Mouse (Mus musculus): ENCODE measurements at regions not wholly inside any gene's neighbourhood (a gene's known extent, or its start where the extent isn't known, plus 50 kb on each side); places are given as distances from the start of the nearest gene placed in this dataset.
"Not testable (repeated sequence)": the region's sequence is repeated elsewhere in the genome, so short reads cannot be mapped to it uniquely, and the experiment has no call there.

DNA sequence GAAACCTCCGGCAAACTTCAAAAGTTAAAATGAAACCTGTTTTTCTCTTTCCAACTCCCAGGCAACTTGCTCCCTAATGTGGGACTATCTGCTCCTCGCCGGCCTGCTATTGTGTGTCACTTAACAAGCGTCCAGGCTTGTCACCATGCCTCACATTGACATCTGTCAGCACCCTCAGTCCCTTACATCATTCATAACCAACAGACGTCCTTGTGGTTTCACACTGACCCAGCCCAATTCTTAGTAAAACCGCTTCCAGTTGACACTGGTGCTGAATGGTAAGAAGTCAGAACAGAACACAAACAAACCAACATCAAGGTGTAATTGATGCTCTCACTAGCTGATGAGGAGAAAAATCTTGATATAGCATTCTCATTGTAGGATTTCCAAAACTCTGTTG lies 85.8 kb upstream of the Ifngr1 start:
- no peak overlapping the region for H3K27ac ChIP-seq (ENCODE audit: low read depth)
- no peak overlapping the region for H3K4me3 ChIP-seq (ENCODE audit: low read depth, low read length)
- no peaks in the 10 kb centered on the region for H3K27me3 ChIP-seq (ENCODE audit: insufficient read depth, low read length)
- no peak overlapping the region for H3K4me2 ChIP-seq
- H3K9me3 ChIP-seq (ENCODE audit: low read depth, low read length) = no peaks in the 10 kb centered on the region
- DNase-seq (no peak), ATAC-seq (ENCODE audit: insufficient read depth) (no peak)
- no peak for TF ChIP-seq CTCF (IDR thresholded peaks at IDR 0.05; ENCODE audit: low read depth)
- no peaks in the 10 kb centered on the region for H3K4me1 ChIP-seq (ENCODE audit: insufficient read depth)
- no peaks in the 10 kb centered on the region for H3K36me3 ChIP-seq (ENCODE audit: insufficient read depth)
- H3K9ac ChIP-seq = no peak overlapping the region
- 67% methylated on average over 6 of the region's 6 CpGs for WGBS

DNA sequence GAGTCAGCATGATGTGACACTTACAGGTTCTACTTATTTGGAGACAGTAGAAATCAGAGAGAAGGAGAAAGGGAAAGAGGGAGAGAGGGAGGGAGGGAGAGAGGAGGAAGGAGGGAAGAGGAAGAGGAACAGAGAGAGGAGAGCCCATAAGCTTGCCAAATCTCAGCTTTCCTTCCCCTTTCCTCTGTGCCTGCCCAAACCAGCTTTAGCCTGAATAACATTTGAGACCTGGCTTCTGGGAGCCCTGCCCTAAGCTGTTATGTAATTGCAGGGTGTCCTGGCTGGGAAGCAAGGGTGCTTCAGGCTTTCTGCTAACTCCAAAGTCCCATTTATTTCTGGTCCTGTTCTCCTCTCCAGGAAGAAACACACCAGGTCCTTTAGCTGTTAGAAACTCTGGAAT lies 85.3 kb upstream of the Ifngr1 start:
- H3K9ac ChIP-seq = no peak overlapping the region
- H3K9me3 ChIP-seq (ENCODE audit: low read depth, low read length) = no peaks in the 10 kb centered on the region
- DNase-seq (no peak), ATAC-seq (ENCODE audit: insufficient read depth) (no peak)
- no peaks in the 10 kb centered on the region for H3K4me1 ChIP-seq (ENCODE audit: insufficient read depth)
- TF ChIP-seq CTCF (IDR thresholded peaks at IDR 0.05; ENCODE audit: low read depth) = no peak
- H3K36me3 ChIP-seq (ENCODE audit: insufficient read depth) = no peaks in the 10 kb centered on the region
- H3K4me3 ChIP-seq (ENCODE audit: low read depth, low read length) = no peak overlapping the region
- no peaks in the 10 kb centered on the region for H3K27me3 ChIP-seq (ENCODE audit: insufficient read depth, low read length)
- H3K4me2 ChIP-seq = no peak overlapping the region
- no peak overlapping the region for H3K27ac ChIP-seq (ENCODE audit: low read depth)

DNA sequence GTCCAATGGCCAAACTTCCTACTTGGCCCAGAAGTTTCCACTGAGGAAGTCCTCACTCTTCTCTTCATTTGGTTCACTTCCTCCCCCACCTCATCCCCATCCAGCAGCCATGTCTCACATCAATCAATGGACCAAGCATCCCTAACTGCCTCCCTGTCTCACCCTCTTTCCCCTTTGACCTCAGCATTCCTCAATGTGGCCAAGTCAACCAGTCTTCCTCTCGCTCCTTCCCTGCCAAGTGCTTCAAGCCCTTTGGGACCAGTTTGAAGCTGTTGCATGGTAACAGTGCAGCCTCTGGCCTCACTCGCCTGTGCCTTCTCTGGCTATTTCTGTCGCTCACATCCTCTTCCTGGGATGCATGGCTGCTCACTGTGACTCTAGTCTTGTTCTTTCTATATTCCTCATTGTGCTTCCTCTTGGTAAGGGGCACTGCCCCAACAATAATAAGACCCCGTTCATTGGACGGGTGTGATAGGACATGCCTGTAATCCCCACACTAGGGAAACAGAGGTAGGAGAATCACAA lies 83.5 kb upstream of the Ifngr1 start:
- TF ChIP-seq CTCF (IDR thresholded peaks at IDR 0.05; ENCODE audit: low read depth) = no peak
- H3K4me2 ChIP-seq = no peak overlapping the region
- H3K9me3 ChIP-seq (ENCODE audit: low read depth, low read length) = no peaks in the 10 kb centered on the region
- no peaks in the 10 kb centered on the region for H3K36me3 ChIP-seq (ENCODE audit: insufficient read depth)
- DNase-seq (no peak), ATAC-seq (ENCODE audit: insufficient read depth) (no peak)
- no peak overlapping the region for H3K4me3 ChIP-seq (ENCODE audit: low read depth, low read length)
- WGBS = 80% methylated on average over 5 of the region's 5 CpGs
- no peaks in the 10 kb centered on the region for H3K27me3 ChIP-seq (ENCODE audit: insufficient read depth, low read length)
- no peaks in the 10 kb centered on the region for H3K4me1 ChIP-seq (ENCODE audit: insufficient read depth)
- H3K27ac ChIP-seq (ENCODE audit: low read depth) = no peak overlapping the region
- H3K9ac ChIP-seq = no peak overlapping the region

DNA sequence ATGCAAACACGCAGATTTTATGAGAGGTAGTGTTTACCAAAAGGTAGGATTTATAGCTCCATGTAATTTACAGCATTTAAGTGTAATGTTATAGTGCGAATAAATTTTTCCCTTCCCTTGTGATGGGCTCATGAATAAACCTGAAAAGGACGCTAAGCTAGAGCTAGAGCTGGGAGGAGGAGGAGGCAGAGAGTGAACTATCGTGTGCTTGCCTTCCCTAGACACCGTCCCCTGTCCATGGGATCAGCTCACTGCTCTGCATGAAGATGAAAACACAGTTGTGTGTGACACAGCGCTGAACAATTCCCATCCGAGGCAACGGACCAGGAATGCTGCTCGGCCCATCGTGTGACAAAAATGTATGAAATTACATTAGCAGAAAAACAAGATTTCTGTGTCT lies 81.7 kb upstream of the Ifngr1 start:
- Histone ChIP-seq H3K4me1 (ENCODE audit: insufficient read depth) (no peaks in the 10 kb centered on the region), H3K36me3 (ENCODE audit: insufficient read depth) (no peaks in the 10 kb centered on the region), H3K4me2 (no peak overlapping the region), H3K4me3 (ENCODE audit: low read depth, low read length) (no peak overlapping the region), H3K9ac (no peak overlapping the region), H3K27me3 (ENCODE audit: insufficient read depth, low read length) (no peaks in the 10 kb centered on the region), H3K9me3 (ENCODE audit: low read depth, low read length) (no peaks in the 10 kb centered on the region), H3K27ac (ENCODE audit: low read depth) (no peak overlapping the region)
- DNase-seq (no peak), ATAC-seq (ENCODE audit: insufficient read depth) (no peak)
- WGBS = 79% methylated on average over 10 of the region's 10 CpGs
- TF ChIP-seq CTCF (IDR thresholded peaks at IDR 0.05; ENCODE audit: low read depth) = no peak

DNA sequence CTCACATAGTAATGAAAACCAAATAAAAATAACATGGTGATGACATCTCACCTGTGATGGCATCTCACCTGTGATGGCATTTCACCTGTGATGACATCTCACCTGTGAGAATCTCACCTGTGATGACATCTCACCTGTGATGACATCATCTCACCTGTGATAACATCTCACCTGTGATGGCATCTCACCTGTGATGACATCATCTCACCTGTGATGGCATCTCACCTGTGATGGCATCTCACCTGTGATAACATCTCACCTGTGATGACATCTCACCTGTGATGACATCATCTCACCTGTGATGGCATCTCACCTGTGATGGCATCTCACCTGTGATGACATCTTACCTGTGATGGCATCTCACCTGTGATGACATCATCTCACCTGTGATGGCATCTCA lies 77.4 kb upstream of the Ifngr1 start:
- H3K27me3 ChIP-seq (ENCODE audit: insufficient read depth, low read length); H3K36me3 ChIP-seq (ENCODE audit: insufficient read depth); H3K9me3 ChIP-seq (ENCODE audit: low read depth, low read length); H3K27ac ChIP-seq (ENCODE audit: low read depth); H3K4me2 ChIP-seq; H3K4me3 ChIP-seq (ENCODE audit: low read depth, low read length); ATAC-seq (ENCODE audit: insufficient read depth); H3K4me1 ChIP-seq (ENCODE audit: insufficient read depth); H3K9ac ChIP-seq: not testable (repeated sequence)
- DNase-seq = peak; percentile 26

DNA sequence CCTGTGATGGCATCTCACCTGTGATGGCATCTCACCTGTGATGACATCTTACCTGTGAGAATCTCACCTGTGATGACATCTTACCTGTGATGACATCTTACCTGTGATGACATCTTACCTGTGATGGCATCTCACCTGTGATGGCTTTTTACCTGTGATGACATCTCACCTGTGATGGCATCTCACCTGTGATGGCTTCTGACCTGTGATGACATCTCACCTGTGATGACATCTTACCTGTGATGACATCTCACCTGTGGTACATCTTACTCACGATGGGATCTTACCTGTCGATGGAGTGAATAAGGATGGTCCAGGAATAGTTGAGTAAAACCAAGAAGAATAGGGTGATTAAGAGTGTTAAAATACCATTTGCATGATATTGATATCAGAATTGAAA lies 76.9 kb upstream of the Ifngr1 start:
- no peak for TF ChIP-seq CTCF (IDR thresholded peaks at IDR 0.05; ENCODE audit: low read depth)
- no peak overlapping the region for H3K4me3 ChIP-seq (ENCODE audit: low read depth, low read length)
- H3K27ac ChIP-seq (ENCODE audit: low read depth) = no peak overlapping the region
- peak; percentile 32 for DNase-seq
- no peak overlapping the region for H3K4me2 ChIP-seq
- WGBS = 99% methylated on average over 2 of the region's 2 CpGs
- no peaks in the 10 kb centered on the region for H3K9me3 ChIP-seq (ENCODE audit: low read depth, low read length)
- no peaks in the 10 kb centered on the region for H3K36me3 ChIP-seq (ENCODE audit: insufficient read depth)
- ATAC-seq (ENCODE audit: insufficient read depth) = no peak
- no peak overlapping the region for H3K9ac ChIP-seq
- no peaks in the 10 kb centered on the region for H3K4me1 ChIP-seq (ENCODE audit: insufficient read depth)
- H3K27me3 ChIP-seq (ENCODE audit: insufficient read depth, low read length) = no peaks in the 10 kb centered on the region

DNA sequence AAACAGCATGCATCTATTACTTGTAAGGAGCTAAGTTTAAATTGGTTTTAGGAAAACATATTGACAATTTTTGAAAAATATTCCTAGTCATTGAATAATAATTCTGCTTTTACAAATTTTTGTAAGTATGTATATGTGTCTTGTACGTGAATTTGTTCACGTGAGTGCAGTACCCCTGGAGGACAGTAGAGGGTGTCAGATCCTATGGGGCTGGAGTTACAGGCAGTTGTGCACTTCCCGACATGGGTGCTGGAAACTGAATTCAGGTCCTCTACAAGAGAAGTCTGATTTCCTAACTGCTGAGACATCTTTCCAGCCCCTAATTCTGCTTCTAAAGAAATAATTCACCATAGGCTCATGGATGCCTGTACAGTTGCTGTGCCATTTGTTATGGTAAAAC lies 75.7 kb upstream of the Ifngr1 start:
- Histone ChIP-seq H3K9ac (no peak overlapping the region), H3K4me3 (ENCODE audit: low read depth, low read length) (no peak overlapping the region), H3K9me3 (ENCODE audit: low read depth, low read length) (no peaks in the 10 kb centered on the region), H3K4me2 (no peak overlapping the region), H3K27ac (ENCODE audit: low read depth) (no peak overlapping the region), H3K4me1 (ENCODE audit: insufficient read depth) (no peaks in the 10 kb centered on the region), H3K27me3 (ENCODE audit: insufficient read depth, low read length) (no peaks in the 10 kb centered on the region), H3K36me3 (ENCODE audit: insufficient read depth) (no peaks in the 10 kb centered on the region)
- ATAC-seq (ENCODE audit: insufficient read depth) (no peak), DNase-seq (no peak)
- TF ChIP-seq CTCF (IDR thresholded peaks at IDR 0.05; ENCODE audit: low read depth) = no peak
- 94% methylated on average over 3 of the region's 3 CpGs for WGBS

DNA sequence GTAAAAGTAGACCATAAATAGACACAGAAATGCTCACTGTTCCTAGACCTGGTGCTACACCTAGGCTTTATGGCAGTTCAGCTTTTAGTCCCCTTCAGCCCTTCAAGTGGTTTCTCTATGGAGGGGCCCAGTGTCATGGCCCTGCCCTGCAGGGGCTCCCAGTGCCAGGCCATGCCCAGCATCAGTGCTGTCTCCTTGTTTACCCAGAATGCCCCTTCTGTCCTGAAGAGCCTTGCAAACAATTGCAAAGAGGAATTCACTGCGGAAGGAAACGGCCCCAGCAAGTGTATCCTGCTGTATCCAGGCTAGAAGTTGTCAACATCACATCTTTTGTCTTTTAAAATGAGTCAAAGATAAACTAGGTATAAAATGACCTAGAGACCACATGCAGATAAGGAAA lies 74.7 kb upstream of the Ifngr1 start:
- Histone ChIP-seq H3K4me3 (ENCODE audit: low read depth, low read length) (no peak overlapping the region), H3K36me3 (ENCODE audit: insufficient read depth) (no peaks in the 10 kb centered on the region), H3K9me3 (ENCODE audit: low read depth, low read length) (no peaks in the 10 kb centered on the region), H3K27me3 (ENCODE audit: insufficient read depth, low read length) (no peaks in the 10 kb centered on the region), H3K9ac (no peak overlapping the region), H3K4me1 (ENCODE audit: insufficient read depth) (no peaks in the 10 kb centered on the region), H3K4me2 (no peak overlapping the region), H3K27ac (ENCODE audit: low read depth) (no peak overlapping the region)
- DNase-seq (peak; percentile 39), ATAC-seq (ENCODE audit: insufficient read depth) (no peak)
- TF ChIP-seq CTCF (IDR thresholded peaks at IDR 0.05; ENCODE audit: low read depth) = no peak
- 48% methylated on average over 2 of the region's 2 CpGs for WGBS
